Mouse (Mus musculus): ENCODE measurements at regions not wholly inside any gene's neighbourhood (a gene's known extent, or its start where the extent isn't known, plus 50 kb on each side); places are given as distances from the start of the nearest gene placed in this dataset.

- TF ChIP-seq CTCF (IDR thresholded peaks at IDR 0.05; ENCODE audit: low read depth, low read length), result no peak
- TF ChIP-seq GATA1 (IDR thresholded peaks at IDR 0.05; ENCODE audit: borderline replicate concordance, low read length), result no peak
Measured at GRCm38 (mm10) chr17:47118010-47118409, 107.7 kb upstream of the Ubr2 start.
